Mouse (Mus musculus) bone marrow, adult 2 months (tissue): Measurements from ENCODE around the gene Retreg1. TPM values are rescaled to one million over a fixed set of nuclear protein-coding genes. Genes with fewer than 3 reads are reported as not detected.

Source experiments
- H3K27ac ChIP-seq: fragments of 200-500 bp; 2 replicates; pipeline ENCODE4 v1.5.1; 2012; ENCODE audit warnings: low read depth, mild to moderate bottlenecking, control low read depth, inconsistent platforms, low read length; ENCODE audit not compliant: control insufficient read depth, poor library complexity, insufficient read depth
- H3K4me1 ChIP-seq: fragments of 200-500 bp; 2 replicates; pipeline ENCODE4 v1.6.1; 2011; ENCODE audit warnings: low read length; ENCODE audit not compliant: control insufficient read depth, insufficient read depth
- H3K4me3 ChIP-seq: fragments of 200-500 bp; replicated peaks from 2 replicates; pipeline ENCODE3; 2011; ENCODE audit warnings: mild to moderate bottlenecking, low read depth, low read length, control low read depth; ENCODE audit not compliant: control insufficient read depth
- CTCF ChIP-seq: fragments of 200-500 bp; IDR thresholded peaks from 2 replicates; pipeline ENCODE4 v1.5.1; 2011; ENCODE audit warnings: low read length, control low read depth; ENCODE audit not compliant: control insufficient read depth, insufficient read depth
- POLR2A ChIP-seq: fragments of 200-500 bp; IDR thresholded peaks from 2 replicates; pipeline ENCODE4 v1.6.1; 2011; ENCODE audit warnings: low read depth, mild to moderate bottlenecking, control low read depth, low read length, borderline replicate concordance; ENCODE audit not compliant: control insufficient read depth
- WGBS: fragments of 180-500 bp; shearing (Covaris S2); methylation state at CpG from one replicate; pipeline ENCODE4 v1.1.7; 2018; 5-methylcytosine and 5-hydroxymethylcytosine counted together
- polyA plus RNA-seq: library from polyadenylated mRNA; stranded (reverse); fragments of >200 nt; gene quantifications from 2 replicates; pipeline ENCODE4 v1.2.4, GENCODE M21; 2011; ENCODE audit warnings: low replicate concordance; ENCODE audit not compliant: missing spikeins, insufficient read depth, insufficient read length

Gene Retreg1
- polyA plus RNA-seq, 1 experiment = 7.7 TPM

DNA sequence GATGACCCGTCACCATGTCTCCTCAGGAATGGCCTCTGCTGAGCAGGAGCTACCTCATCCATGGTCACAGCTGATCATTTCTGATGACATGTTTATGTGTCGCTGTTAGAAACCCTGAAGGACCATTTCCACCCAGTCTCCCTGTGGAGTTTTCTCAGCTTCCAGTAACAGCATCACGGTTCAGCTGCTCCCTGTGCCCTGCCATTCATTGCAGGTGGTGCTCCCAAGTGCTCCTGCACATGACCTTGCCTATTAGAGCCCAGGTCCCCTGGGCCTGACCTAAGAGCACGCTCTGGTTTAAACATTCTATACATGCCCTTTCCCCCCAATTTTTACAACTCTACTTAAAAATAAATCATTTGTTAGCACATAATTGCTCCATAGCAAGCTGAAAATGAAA lies 169.9 kb downstream of the Retreg1 start:
- WGBS = 84% methylated on average over 4 of the region's 4 CpGs
- H3K4me3 ChIP-seq = no peak overlapping the region
- TF ChIP-seq POLR2A = no peak
- no peak for TF ChIP-seq CTCF
- no peaks in the 10 kb centered on the region; the same call in 1 of the 2 replicates for H3K4me1 ChIP-seq
- H3K27ac ChIP-seq = no peak overlapping the region

DNA sequence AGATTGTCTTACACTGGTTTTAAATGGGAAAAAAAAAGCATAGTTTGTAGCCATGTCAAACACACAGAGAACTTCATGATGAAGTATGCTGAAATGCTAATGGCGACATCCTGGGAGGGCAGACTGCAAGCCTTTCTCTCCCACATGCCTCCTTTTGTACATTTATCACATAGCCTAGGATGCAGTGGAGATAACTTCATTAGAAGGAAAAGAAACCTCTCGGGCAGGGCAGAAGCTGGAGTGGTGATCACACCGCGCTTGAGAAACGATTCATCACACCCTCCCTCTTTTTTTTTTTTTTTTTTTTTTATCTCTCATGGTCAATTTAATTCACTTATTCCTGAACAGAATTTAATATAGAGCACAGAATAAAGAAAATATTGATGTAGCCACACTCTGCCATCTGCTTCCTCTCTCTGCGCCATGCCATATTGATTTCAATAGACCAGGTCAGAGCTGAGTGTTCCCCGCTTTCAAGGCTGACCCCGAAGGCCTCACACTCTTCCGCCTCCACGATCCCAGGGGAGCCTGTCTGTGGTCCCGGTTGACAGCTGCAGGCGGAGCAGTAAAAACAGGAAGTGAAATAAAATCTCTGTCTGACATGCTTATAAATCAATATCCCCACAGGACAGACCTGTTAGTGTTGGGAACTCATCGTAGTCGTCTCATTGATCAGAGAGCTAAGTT lies 173.1 kb downstream of the Retreg1 start:
- Histone ChIP-seq H3K4me3 (no peak overlapping the region), H3K27ac (no peak overlapping the region), H3K4me1 (no peaks in the 10 kb centered on the region; the same call in 1 of the 2 replicates)
- 26% methylated on average over 14 of the region's 14 CpGs for WGBS
- no peak for TF ChIP-seq POLR2A
- TF ChIP-seq CTCF = no peak

GRCm38 (mm10) chr15:26021721-26022120 lies 178.7 kb downstream of the Retreg1 start:
- no peaks in the 10 kb centered on the region for H3K4me1 ChIP-seq
- TF ChIP-seq POLR2A (no peak), CTCF (no peak)
- no peak overlapping the region for H3K27ac ChIP-seq
- no peak overlapping the region for H3K4me3 ChIP-seq
- WGBS = 76% methylated on average over 8 of the region's 8 CpGs

DNA sequence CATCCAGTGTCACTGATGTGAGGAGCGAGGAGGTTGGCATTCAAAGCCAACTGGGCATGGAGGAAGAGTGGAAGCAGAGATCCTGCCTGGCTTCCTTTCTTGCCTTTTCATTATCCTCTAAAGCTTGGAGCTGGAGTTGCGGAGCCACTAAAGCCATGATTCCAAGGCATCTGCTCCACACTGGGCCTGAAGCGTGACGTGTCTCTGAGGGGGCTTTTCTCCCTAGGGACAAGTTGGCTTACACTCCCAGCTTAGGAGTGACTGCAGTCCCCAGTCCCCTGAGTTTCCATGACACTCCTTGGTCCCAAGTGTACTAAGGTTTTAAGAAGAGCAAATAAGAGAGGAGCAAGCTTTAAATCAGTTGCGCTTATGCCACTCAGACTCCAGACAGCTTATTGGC lies 179.7 kb downstream of the Retreg1 start:
- Histone ChIP-seq H3K27ac (no peak overlapping the region), H3K4me3 (no peak overlapping the region), H3K4me1 (no peaks in the 10 kb centered on the region)
- no peak for TF ChIP-seq CTCF
- WGBS = 87% methylated on average over 5 of the region's 5 CpGs

Other genes starting within 250 kb of the Retreg1 start
- 19.1 and 26.8 TPM in 2 replicates for gene Myo10, start 220.7 kb upstream of the Retreg1 start, polyA plus RNA-seq
- 24.1 and 54.0 TPM in 2 replicates for gene Zfp622, start 141.2 kb downstream of the Retreg1 start, polyA plus RNA-seq